In the genomic region with DNA sequence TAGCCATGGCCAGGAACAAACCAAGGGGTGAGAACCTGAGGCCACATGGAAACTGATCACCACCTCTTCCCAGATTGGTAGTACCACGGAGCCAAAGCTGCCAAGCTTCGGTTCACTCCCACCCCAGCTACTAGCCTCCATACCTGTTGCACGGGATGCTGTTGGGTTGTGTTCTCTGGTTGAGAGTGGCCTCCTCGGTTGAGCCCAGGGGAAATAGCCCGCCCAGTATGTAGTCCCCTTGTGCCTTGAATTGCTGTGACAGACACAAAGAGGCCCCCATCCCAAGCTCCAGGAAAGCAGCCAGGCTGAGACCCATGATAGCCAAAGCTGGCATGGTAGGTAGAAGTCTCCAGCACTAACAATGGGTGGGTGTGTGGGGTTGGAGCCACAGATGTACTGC, we compare ENCODE assay signal across 13 mouse cellular contexts.
"Had no signal": no experiment of that assay in that cellular context is flagged by ENCODE, and none has a peak within 500 bp of the region (broad histone marks: within the 10 kb centered on the region; RNA-seq: fewer than 3 reads in every experiment).

Tas1r3 (minus strand) TSS at position 362 of the 400 bp plus-strand sequence.

- H3K27ac ChIP-seq: left cerebral cortex, adult 2 months; limb, embryonic 15.5 days; liver, embryonic 12.5 days; midbrain, embryonic 10.5 days; neural tube, embryonic 12.5 days; stomach, embryonic 15.5 days had no signal

- H3K27me3 ChIP-seq: limb, embryonic 15.5 days; liver, embryonic 12.5 days; neural tube, embryonic 12.5 days; stomach, embryonic 15.5 days had no signal

- H3K4me2 ChIP-seq: limb, embryonic 15.5 days; liver, embryonic 12.5 days; lung, embryonic 14.5 days; neural tube, embryonic 12.5 days; stomach, embryonic 15.5 days had no signal

- H3K4me1 ChIP-seq: limb, embryonic 15.5 days; stomach, embryonic 15.5 days had no signal

- DNase-seq: kidney, postnatal 25 days; lung, embryonic 14.5 days; lung, postnatal 10 days; midbrain, embryonic 14.5 days; right cerebral cortex, postnatal 14 days; thymus, adult 2 months; thymus, postnatal 25 days had no signal

- H3K4me3 ChIP-seq: left cerebral cortex, adult 2 months; limb, embryonic 15.5 days; liver, embryonic 12.5 days; midbrain, embryonic 10.5 days; neural tube, embryonic 12.5 days; stomach, embryonic 15.5 days had no signal
